In the genomic region with DNA sequence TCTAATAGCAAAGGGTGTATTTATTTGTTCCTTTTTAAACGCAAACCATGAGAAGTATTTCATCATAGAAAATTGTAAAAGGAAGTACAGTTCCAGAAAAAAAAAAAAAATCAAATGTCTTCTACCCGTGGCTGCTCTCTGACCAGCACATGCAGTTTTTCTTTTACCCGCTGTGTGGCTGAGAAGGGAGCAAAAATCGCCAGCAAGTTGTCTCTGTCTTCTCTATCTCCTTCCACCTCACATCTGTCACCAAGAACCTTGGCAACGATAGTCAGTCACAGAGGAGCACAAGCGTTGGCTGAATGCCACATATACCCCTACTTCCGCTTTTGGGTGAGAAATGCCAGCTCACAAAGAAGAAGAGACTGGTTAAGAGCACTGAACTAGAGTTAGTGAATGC, we compare ENCODE assay signal across 10 mouse cellular contexts. TPM values are rescaled to one million over a fixed set of nuclear protein-coding genes. Genes with fewer than 3 reads are reported as not detected.
DNase-seq lines count a peak whose midpoint lies in the region; ATAC-seq and TF ChIP-seq lines count a peak whose summit lies in the region.
"Had no signal": no experiment of that assay in that cellular context is flagged by ENCODE, and none has a peak within 500 bp of the region (broad histone marks: within the 10 kb centered on the region; RNA-seq: fewer than 3 reads in every experiment).

No protein-coding gene starts in this region.

- no peak overlapping the region for H3K4me2 ChIP-seq in heart, embryonic 11.5 days
- no peak overlapping the region for H3K4me2 ChIP-seq in hindbrain, postnatal 0 days (ENCODE audit: low read depth, low read length)
- H3K4me2 ChIP-seq: heart, embryonic 15.5 days had no signal

- H3K4me3 ChIP-seq in heart, embryonic 11.5 days (ENCODE audit: low read depth, low read length): no peak overlapping the region
- H3K4me3 ChIP-seq in hindbrain, postnatal 0 days (ENCODE audit: low read length): no peak overlapping the region
- H3K4me3 ChIP-seq in embryonic facial prominence, embryonic 10.5 days: no peak overlapping the region
- H3K4me3 ChIP-seq: heart, embryonic 15.5 days; midbrain, embryonic 10.5 days had no signal

- no peaks in the 10 kb centered on the region for H3K36me3 ChIP-seq in heart, embryonic 11.5 days (ENCODE audit: control insufficient read depth, insufficient read depth, low read length)
- H3K36me3 ChIP-seq in hindbrain, postnatal 0 days (ENCODE audit: insufficient read depth, low read length): no peaks in the 10 kb centered on the region
- no peaks in the 10 kb centered on the region for H3K36me3 ChIP-seq in embryonic facial prominence, embryonic 10.5 days (replicated peaks)
- H3K36me3 ChIP-seq: heart, embryonic 15.5 days; midbrain, embryonic 10.5 days had no signal

- ATAC-seq in heart, embryonic 11.5 days (replicated peaks; ENCODE audit: insufficient number of reproducible peaks, low FRiP score, low TSS enrichment): no peak
- ATAC-seq in hindbrain, postnatal 0 days: peak; percentile 57
- peak; percentile 89 for ATAC-seq in neutrophil, adult 5-6 weeks (ENCODE audit: extremely low read depth, insufficient number of reproducible peaks, low FRiP score, poor library complexity, severe bottlenecking)

- H3K27ac ChIP-seq in heart, embryonic 11.5 days (ENCODE audit: low read depth, low read length): no peak overlapping the region
- no peak overlapping the region for H3K27ac ChIP-seq in hindbrain, postnatal 0 days
- H3K27ac ChIP-seq in embryonic facial prominence, embryonic 10.5 days (replicated peaks): no peak overlapping the region
- H3K27ac ChIP-seq: heart, embryonic 15.5 days; midbrain, embryonic 10.5 days had no signal

- DNase-seq in heart, adult 11 months: peak; percentile 91
- DNase-seq in CD4-positive, CD25-positive, alpha-beta regulatory T cell, adult 2 months (ENCODE audit: low read depth, low spot score): peak; percentile 54
- DNase-seq in hindbrain, postnatal 0 days (ENCODE audit: low spot score): peak; percentile 70
- DNase-seq in embryonic facial prominence, embryonic 10.5 days (ENCODE audit: low spot score): no peak
- no peak for DNase-seq in left cerebral cortex, adult 8-10 months (ENCODE audit: low spot score in 2 of 2)
- no peak for DNase-seq in adrenal gland, postnatal 25 days

- H3K9ac ChIP-seq in heart, embryonic 11.5 days (ENCODE audit: low read depth, low read length): no peak overlapping the region
- H3K9ac ChIP-seq in hindbrain, postnatal 0 days (replicated peaks; ENCODE audit: low read length): no peak overlapping the region
- H3K9ac ChIP-seq: heart, embryonic 15.5 days had no signal

- H3K4me1 ChIP-seq in heart, embryonic 11.5 days (ENCODE audit: control insufficient read depth, insufficient read depth, low read length): 0 out of 2 replicates have a peak, but pooled peaks cover 4% of the 10 kb centered on the region
- no peaks in the 10 kb centered on the region for H3K4me1 ChIP-seq in hindbrain, postnatal 0 days (ENCODE audit: insufficient read depth, low read length)
- H3K4me1 ChIP-seq in embryonic facial prominence, embryonic 10.5 days: peaks cover 7% of the 10 kb centered on the region

- 31% methylated on average over 7 of the region's 7 CpGs for WGBS in heart, embryonic 11.5 days (ENCODE audit: insufficient replicate concordance)
- WGBS in hindbrain, postnatal 0 days: 36% methylated on average over 7 of the region's 7 CpGs
- 78% methylated on average over 7 of the region's 7 CpGs for WGBS in embryonic facial prominence, embryonic 10.5 days

- H3K27me3 ChIP-seq in heart, embryonic 11.5 days (ENCODE audit: control insufficient read depth, insufficient read depth, low read length): no peaks in the 10 kb centered on the region
- no peaks in the 10 kb centered on the region for H3K27me3 ChIP-seq in hindbrain, postnatal 0 days (ENCODE audit: insufficient read depth, low read length)
- no peaks in the 10 kb centered on the region for H3K27me3 ChIP-seq in embryonic facial prominence, embryonic 10.5 days (replicated peaks; ENCODE audit: low read depth, poor library complexity, severe bottlenecking)
- H3K27me3 ChIP-seq: heart, embryonic 15.5 days had no signal

- TF ChIP-seq CTCF in hindbrain, postnatal 0 days (IDR thresholded peaks at IDR 0.05; ENCODE audit: low read depth): peak; percentile 29; the same call in 1 of the 2 replicates

- H3K9me3 ChIP-seq in heart, embryonic 11.5 days (replicated peaks; ENCODE audit: control insufficient read depth, low read length): no peaks in the 10 kb centered on the region
- no peaks in the 10 kb centered on the region for H3K9me3 ChIP-seq in hindbrain, postnatal 0 days (ENCODE audit: low read length)
- H3K9me3 ChIP-seq in embryonic facial prominence, embryonic 10.5 days: no peaks in the 10 kb centered on the region
- H3K9me3 ChIP-seq: heart, embryonic 15.5 days; midbrain, embryonic 10.5 days had no signal

RNA-seq across cellular contexts. Expression of a gene that starts 13.7 kb away (rescaled TPM):
- polyA plus RNA-seq in heart, embryonic 11.5 days (2014; fragmentation: Nextera tagmentation; extraction: Ambion mirVana): not detected in 2 replicates
- total RNA-seq in hindbrain, postnatal 0 days (2014; rRNA removed): 0.11 and 0.68 TPM in 2 replicates
- polyA plus RNA-seq in hindbrain, postnatal 0 days (2015; fragmentation: Nextera tagmentation; extraction: Ambion mirVana): 0.53 and 0.71 TPM in 2 replicates
- total RNA-seq in neutrophil, adult 5-6 weeks (2017): not detected in 2 replicates
- polyA plus RNA-seq in embryonic facial prominence, embryonic 10.5 days (2016; fragmentation: Nextera tagmentation; extraction: Ambion mirVana): not detected in 2 replicates
- total RNA-seq in left cerebral cortex, adult 8-10 months (2022): 1 to 10 TPM; 3.6 to 7.6 (median 5.2) TPM
- total RNA-seq in adrenal gland, postnatal 25 days (2021): 1.2 and 1.9 TPM in 2 replicates
- polyA plus RNA-seq: heart, embryonic 15.5 days; midbrain, embryonic 10.5 days had no signal

RNA-seq across cellular contexts. Expression of a gene that starts 32.8 kb away (rescaled TPM):
- not detected in 2 replicates for polyA plus RNA-seq in heart, embryonic 11.5 days (2014; fragmentation: Nextera tagmentation; extraction: Ambion mirVana)
- total RNA-seq in hindbrain, postnatal 0 days (2014; rRNA removed): not detected in 2 replicates
- polyA plus RNA-seq in hindbrain, postnatal 0 days (2015; fragmentation: Nextera tagmentation; extraction: Ambion mirVana): not detected in 2 replicates
- total RNA-seq in neutrophil, adult 5-6 weeks (2017): not detected in 2 replicates
- polyA plus RNA-seq in embryonic facial prominence, embryonic 10.5 days (2016; fragmentation: Nextera tagmentation; extraction: Ambion mirVana): not detected in 2 replicates
- total RNA-seq in left cerebral cortex, adult 8-10 months (2022): not detected
- total RNA-seq in adrenal gland, postnatal 25 days (2021): not detected in 2 replicates
- polyA plus RNA-seq: heart, embryonic 15.5 days; midbrain, embryonic 10.5 days had no signal

RNA-seq across cellular contexts. Expression of a gene that starts 54.9 kb away (rescaled TPM):
- polyA plus RNA-seq in heart, embryonic 11.5 days (2014; fragmentation: Nextera tagmentation; extraction: Ambion mirVana): 37.7 and 39.9 TPM in 2 replicates
- 23.6 and 24.7 TPM in 2 replicates for total RNA-seq in hindbrain, postnatal 0 days (2014; rRNA removed)
- polyA plus RNA-seq in hindbrain, postnatal 0 days (2015; fragmentation: Nextera tagmentation; extraction: Ambion mirVana): 77.7 and 78.2 TPM in 2 replicates
- 70.0 and 81.5 TPM in 2 replicates for total RNA-seq in neutrophil, adult 5-6 weeks (2017)
- 51.4 and 54.7 TPM in 2 replicates for polyA plus RNA-seq in embryonic facial prominence, embryonic 10.5 days (2016; fragmentation: Nextera tagmentation; extraction: Ambion mirVana)
- 100 to 1,000 TPM in 3 of 4 experiments, 10 to 100 TPM in 1; 97.3 to 120 (median 106) TPM for total RNA-seq in left cerebral cortex, adult 8-10 months (2022)
- total RNA-seq in adrenal gland, postnatal 25 days (2021): 38.0 and 38.6 TPM in 2 replicates

Comparison
In these comparisons a context has a peak if more than half of its experiments do, and no peak if none do; other contexts are left out.
1. DNase-seq: peak in heart, adult 11 months (single experiment), CD4-positive, CD25-positive, alpha-beta regulatory T cell, adult 2 months (single experiment) and hindbrain, postnatal 0 days (single experiment); none in embryonic facial prominence, embryonic 10.5 days (single experiment), left cerebral cortex, adult 8-10 months (0 of 2) and adrenal gland, postnatal 25 days (single experiment).